Mouse (Mus musculus): ENCODE data around the gene Smc3. TPM values are rescaled to one million over a fixed set of nuclear protein-coding genes. Genes with fewer than 3 reads are reported as not detected.

Gene Smc3
- polyA plus RNA-seq, 1 experiment from 2014 or later = 95.3 TPM

- Histone ChIP-seq H3K9me3 (ENCODE audit: control insufficient read depth, low read length) (no peaks in the 10 kb centered on the region), H3K4me1 (replicated peaks; ENCODE audit: control insufficient read depth, insufficient read depth, low read length) (no peaks in the 10 kb centered on the region), H3K9ac (ENCODE audit: low read depth, low read length) (no peak overlapping the region), H3K27me3 (ENCODE audit: control insufficient read depth, insufficient read depth, low read length) (0 out of 2 replicates have a peak, but pooled peaks cover 2% of the 10 kb centered on the region), H3K4me3 (ENCODE audit: low read depth, low read length) (no peak overlapping the region), H3K36me3 (ENCODE audit: control insufficient read depth, insufficient read depth, low read length) (no peaks in the 10 kb centered on the region), H3K27ac (ENCODE audit: low read depth, low read length) (no peak overlapping the region), H3K4me2 (replicated peaks; ENCODE audit: low read depth, low read length) (no peak overlapping the region)
- ATAC-seq (ENCODE audit: low FRiP score) (no peak), DNase-seq (ENCODE audit: low spot score) (no peak)
- WGBS = 90% methylated on average over 7 of the region's 7 CpGs
Measured at GRCm38 (mm10) chr19:53668821-53669220, 68.6 kb downstream of the Smc3 start.

GRCm38 (mm10) chr19:53670625-53671141 lies 70.5 kb downstream of the Smc3 start:
- no peak overlapping the region for H3K9ac ChIP-seq (ENCODE audit: low read depth, low read length)

GRCm38 (mm10) chr19:53671432-53671831 lies 71.2 kb downstream of the Smc3 start:
- Histone ChIP-seq H3K4me3 (ENCODE audit: low read depth, low read length) (no peak overlapping the region), H3K9ac (ENCODE audit: low read depth, low read length) (no peak overlapping the region), H3K27me3 (ENCODE audit: control insufficient read depth, insufficient read depth, low read length) (peaks cover 28% of the 10 kb centered on the region), H3K36me3 (ENCODE audit: control insufficient read depth, insufficient read depth, low read length) (no peaks in the 10 kb centered on the region), H3K4me1 (replicated peaks; ENCODE audit: control insufficient read depth, insufficient read depth, low read length) (no peaks in the 10 kb centered on the region; the same call in 1 of the 2 replicates), H3K4me2 (replicated peaks; ENCODE audit: low read depth, low read length) (no peak overlapping the region), H3K9me3 (ENCODE audit: control insufficient read depth, low read length) (no peaks in the 10 kb centered on the region), H3K27ac (ENCODE audit: low read depth, low read length) (no peak overlapping the region)
- WGBS = 48% methylated on average over 3 of the region's 3 CpGs
- no peak for ATAC-seq (ENCODE audit: low FRiP score)
- no peak for DNase-seq (ENCODE audit: low spot score)

More at GRCm38 (mm10) chr19:53670625-53671141, 70.5 kb downstream of the Smc3 start:
- Histone ChIP-seq H3K4me3 (ENCODE audit: low read depth, low read length) (no peak overlapping the region), H3K36me3 (ENCODE audit: control insufficient read depth, insufficient read depth, low read length) (no peaks in the 10 kb centered on the region), H3K27me3 (ENCODE audit: control insufficient read depth, insufficient read depth, low read length) (peaks cover 21% of the 10 kb centered on the region), H3K9me3 (ENCODE audit: control insufficient read depth, low read length) (no peaks in the 10 kb centered on the region), H3K4me1 (replicated peaks; ENCODE audit: control insufficient read depth, insufficient read depth, low read length) (no peaks in the 10 kb centered on the region), H3K27ac (ENCODE audit: low read depth, low read length) (no peak overlapping the region), H3K4me2 (replicated peaks; ENCODE audit: low read depth, low read length) (no peak overlapping the region)
- no peak for ATAC-seq (ENCODE audit: low FRiP score)
- DNase-seq (ENCODE audit: low spot score) = no peak
- WGBS = 44% methylated on average over 12 of the region's 12 CpGs

GRCm38 (mm10) chr19:53674131-53674925 lies 74.1 kb downstream of the Smc3 start:
- 39% methylated on average over 9 of the region's 9 CpGs for WGBS

GRCm38 (mm10) chr19:53676228-53676627 lies 76.0 kb downstream of the Smc3 start:
- ATAC-seq (ENCODE audit: low FRiP score) = peak; percentile 55; the same call in 1 of the 2 replicates
- peak overlapping the region; percentile 59; the same call in 1 of the 2 replicates for H3K9ac ChIP-seq (ENCODE audit: low read depth, low read length)

More at GRCm38 (mm10) chr19:53674131-53674925, 74.1 kb downstream of the Smc3 start:
- no peak for ATAC-seq (ENCODE audit: low FRiP score)
- Histone ChIP-seq H3K4me1 (replicated peaks; ENCODE audit: control insufficient read depth, insufficient read depth, low read length) (peaks cover 2% of the 10 kb centered on the region; the same call in 1 of the 2 replicates), H3K36me3 (ENCODE audit: control insufficient read depth, insufficient read depth, low read length) (no peaks in the 10 kb centered on the region), H3K4me3 (ENCODE audit: low read depth, low read length) (no peak overlapping the region), H3K4me2 (replicated peaks; ENCODE audit: low read depth, low read length) (no peak overlapping the region), H3K9ac (ENCODE audit: low read depth, low read length) (no peak overlapping the region), H3K9me3 (ENCODE audit: control insufficient read depth, low read length) (no peaks in the 10 kb centered on the region), H3K27me3 (ENCODE audit: control insufficient read depth, insufficient read depth, low read length) (peaks cover 42% of the 10 kb centered on the region), H3K27ac (ENCODE audit: low read depth, low read length) (no peak overlapping the region)
- DNase-seq (ENCODE audit: low spot score) = no peak

GRCm38 (mm10) chr19:53676718-53677634 lies 76.8 kb downstream of the Smc3 start, which contains the start of gene Rbm20:
Gene Rbm20, plus strand, starts transcription at chr19:53677306.
- Histone ChIP-seq H3K4me1 (replicated peaks; ENCODE audit: control insufficient read depth, insufficient read depth, low read length) (peaks cover 2% of the 10 kb centered on the region; the same call in 1 of the 2 replicates), H3K27me3 (ENCODE audit: control insufficient read depth, insufficient read depth, low read length) (peaks cover 42% of the 10 kb centered on the region), H3K27ac (ENCODE audit: low read depth, low read length) (no peak within 1 kb of the TSS), H3K4me3 (ENCODE audit: low read depth, low read length) (peak within 1 kb of the TSS; percentile 66), H3K9ac (ENCODE audit: low read depth, low read length) (peak within 1 kb of the TSS; percentile 59), H3K4me2 (replicated peaks; ENCODE audit: low read depth, low read length) (peak within 1 kb of the TSS; percentile 100), H3K9me3 (ENCODE audit: control insufficient read depth, low read length) (no peaks in the 10 kb centered on the region), H3K36me3 (ENCODE audit: control insufficient read depth, insufficient read depth, low read length) (no peaks in the 10 kb centered on the region)
- ATAC-seq (ENCODE audit: low FRiP score) = peak; percentile 83
- DNase-seq (ENCODE audit: low spot score) = peak; percentile 68
- under 1% methylated on average over 79 of the region's 82 CpGs for WGBS

More at GRCm38 (mm10) chr19:53676228-53676627, 76.0 kb downstream of the Smc3 start:
- no peaks in the 10 kb centered on the region for H3K36me3 ChIP-seq (ENCODE audit: control insufficient read depth, insufficient read depth, low read length)
- H3K4me2 ChIP-seq (replicated peaks; ENCODE audit: low read depth, low read length) = peak overlapping the region; percentile 100
- peaks cover 2% of the 10 kb centered on the region; the same call in 1 of the 2 replicates for H3K4me1 ChIP-seq (replicated peaks; ENCODE audit: control insufficient read depth, insufficient read depth, low read length)
- 2% methylated on average over 26 of the region's 26 CpGs for WGBS
- peak overlapping the region; percentile 66 for H3K4me3 ChIP-seq (ENCODE audit: low read depth, low read length)
- peak; percentile 58 for DNase-seq (ENCODE audit: low spot score)
- no peak overlapping the region for H3K27ac ChIP-seq (ENCODE audit: low read depth, low read length)
- no peaks in the 10 kb centered on the region for H3K9me3 ChIP-seq (ENCODE audit: control insufficient read depth, low read length)
- peaks cover 42% of the 10 kb centered on the region for H3K27me3 ChIP-seq (ENCODE audit: control insufficient read depth, insufficient read depth, low read length)

- DNase-seq (ENCODE audit: low spot score) (no peak), ATAC-seq (ENCODE audit: low FRiP score) (no peak)
- WGBS = 96% methylated on average over 9 of the region's 9 CpGs
- Histone ChIP-seq H3K9ac (ENCODE audit: low read depth, low read length) (no peak overlapping the region), H3K4me3 (ENCODE audit: low read depth, low read length) (no peak overlapping the region), H3K36me3 (ENCODE audit: control insufficient read depth, insufficient read depth, low read length) (no peaks in the 10 kb centered on the region), H3K4me2 (replicated peaks; ENCODE audit: low read depth, low read length) (no peak overlapping the region), H3K9me3 (ENCODE audit: control insufficient read depth, low read length) (no peaks in the 10 kb centered on the region), H3K27me3 (ENCODE audit: control insufficient read depth, insufficient read depth, low read length) (peaks cover 36% of the 10 kb centered on the region), H3K27ac (ENCODE audit: low read depth, low read length) (no peak overlapping the region), H3K4me1 (replicated peaks; ENCODE audit: control insufficient read depth, insufficient read depth, low read length) (peaks cover 2% of the 10 kb centered on the region; the same call in 1 of the 2 replicates)
Measured at GRCm38 (mm10) chr19:53679194-53679593, 79.0 kb downstream of the Smc3 start.

- no peak for DNase-seq (ENCODE audit: low spot score)
- no peaks in the 10 kb centered on the region for H3K9me3 ChIP-seq (ENCODE audit: control insufficient read depth, low read length)
- WGBS = 87% methylated on average over 7 of the region's 7 CpGs
Measured at GRCm38 (mm10) chr19:53679981-53680380, 79.8 kb downstream of the Smc3 start.

More at GRCm38 (mm10) chr19:53679981-53680380, 79.8 kb downstream of the Smc3 start:
- H3K27me3 ChIP-seq (ENCODE audit: control insufficient read depth, insufficient read depth, low read length) = peaks cover 28% of the 10 kb centered on the region
- ATAC-seq (ENCODE audit: low FRiP score) = no peak
- H3K36me3 ChIP-seq (ENCODE audit: control insufficient read depth, insufficient read depth, low read length) = no peaks in the 10 kb centered on the region
- H3K4me3 ChIP-seq (ENCODE audit: low read depth, low read length) = no peak overlapping the region
- no peak overlapping the region for H3K9ac ChIP-seq (ENCODE audit: low read depth, low read length)
- H3K4me1 ChIP-seq (replicated peaks; ENCODE audit: control insufficient read depth, insufficient read depth, low read length) = peaks cover 2% of the 10 kb centered on the region; the same call in 1 of the 2 replicates
- no peak overlapping the region for H3K4me2 ChIP-seq (replicated peaks; ENCODE audit: low read depth, low read length)
- no peak overlapping the region for H3K27ac ChIP-seq (ENCODE audit: low read depth, low read length)
